Mouse (Mus musculus) C2C12 (cell line): ENCODE data around the gene Tctex1d4. TPM values are rescaled to one million over a fixed set of nuclear protein-coding genes. Genes with fewer than 3 reads are reported as not detected.

Source experiments
- H3K27me3 ChIP-seq: one replicate; pipeline ENCODE4 v1.6.1; 2011; ENCODE audit not compliant: control insufficient read depth, insufficient read depth, insufficient read length
- H3K36me3 ChIP-seq: one replicate; pipeline ENCODE4 v1.6.1; 2011; ENCODE audit not compliant: control insufficient read depth, insufficient read depth
- H3K4me3 ChIP-seq: one replicate; pipeline ENCODE4 v1.5.1; 2011; ENCODE audit warnings: mild to moderate bottlenecking, control low read depth; ENCODE audit not compliant: poor library complexity, insufficient read depth, severe bottlenecking
- H3K79me2 ChIP-seq: one replicate; pipeline ENCODE4 v1.6.1; 2011; ENCODE audit not compliant: control insufficient read depth, insufficient read depth
- H3K79me3 ChIP-seq: one replicate; pipeline ENCODE4 v1.6.1; 2011; ENCODE audit warnings: low read depth, control low read depth
- H3ac ChIP-seq: one replicate; pipeline ENCODE3; 2011; ENCODE audit warnings: low read depth; ENCODE audit not compliant: control insufficient read depth, insufficient read length
- CEBPB ChIP-seq: IDR thresholded peaks from one replicate; pipeline ENCODE4 v1.6.1; 2011; ENCODE audit warnings: low read depth, mild to moderate bottlenecking, control low read depth, moderate library complexity
- CTCF ChIP-seq: IDR thresholded peaks from one replicate; pipeline ENCODE4 v1.5.1; 2011; ENCODE audit not compliant: control insufficient read depth, insufficient read depth, insufficient read length
- FOSL1 ChIP-seq: IDR thresholded peaks from one replicate; pipeline ENCODE4 v1.8.0; 2011; ENCODE audit warnings: mild to moderate bottlenecking, low read length; ENCODE audit not compliant: poor library complexity, insufficient read depth, severe bottlenecking
- MAX ChIP-seq: IDR thresholded peaks from one replicate; pipeline ENCODE4 v1.6.1; 2011; ENCODE audit warnings: mild to moderate bottlenecking, control low read depth
- MYOD1 ChIP-seq: IDR thresholded peaks from one replicate; pipeline ENCODE4 v1.6.1; 2011; ENCODE audit warnings: low read depth; ENCODE audit not compliant: control insufficient read depth, insufficient read length
- MYOG ChIP-seq: IDR thresholded peaks from one replicate; pipeline ENCODE4 v1.6.1; 2011; ENCODE audit not compliant: control insufficient read depth, insufficient read length; ENCODE audit errors: extremely low read depth
- USF1 ChIP-seq: IDR thresholded peaks from one replicate; pipeline ENCODE4 v1.6.1; 2011; ENCODE audit warnings: low read depth, mild to moderate bottlenecking, control low read depth, moderate library complexity
- long read RNA-seq, 2 experiments: library from polyadenylated mRNA; unstranded; transcript quantifications; one replicate each; pipeline ENCODE4 v2.0.0; 2019 to 2020
- polyA plus RNA-seq: library from polyadenylated mRNA; unstranded; fragments of >200 nt; fragmentation: generic; extraction: Trizol; gene quantifications from one replicate; pipeline ENCODE4 v1.2.1, GENCODE M21; 2012; ENCODE audit warnings: missing spikeins

Gene Tctex1d4
- 0.12 TPM for polyA plus RNA-seq
- long read RNA-seq, experiment 1 = 0 reads
- long read RNA-seq, experiment 2 = 0 reads

GRCm38 (mm10) chr4:117126675-117127290 lies at the start of gene Tctex1d4:
Tctex1d4 (plus strand) TSS chr4:117126794.
- Histone ChIP-seq H3K27me3 (no peaks in the 10 kb centered on the region), H3K36me3 (peaks cover 44% of the 10 kb centered on the region), H3K4me3 (no peak within 1 kb of the TSS), H3ac (peak within 1 kb of the TSS; percentile 49), H3K79me3 (peaks cover 5% of the 10 kb centered on the region), H3K79me2 (peaks cover 24% of the 10 kb centered on the region)
- no peak for TF ChIP-seq MYOD1
- TF ChIP-seq CTCF = no peak
- TF ChIP-seq MAX = no peak
- no peak for TF ChIP-seq USF1
- TF ChIP-seq CEBPB = no peak
- no peak for TF ChIP-seq FOSL1
- TF ChIP-seq MYOG = no peak

GRCm38 (mm10) chr4:117087948-117088640 lies 38.5 kb upstream of the Tctex1d4 start:
- Histone ChIP-seq H3K27me3 (no peaks in the 10 kb centered on the region), H3ac (no peak overlapping the region), H3K79me3 (no peaks in the 10 kb centered on the region), H3K36me3 (peaks cover 22% of the 10 kb centered on the region), H3K4me3 (no peak overlapping the region), H3K79me2 (no peaks in the 10 kb centered on the region)
- TF ChIP-seq FOSL1 (no peak), MAX (no peak), MYOG (no peak), CTCF (no peak), USF1 (no peak), CEBPB (no peak), MYOD1 (no peak)

- H3K27me3 ChIP-seq = peaks cover under 1% of the 10 kb centered on the region
- H3K79me3 ChIP-seq = no peaks in the 10 kb centered on the region
- peaks cover 18% of the 10 kb centered on the region for H3K36me3 ChIP-seq
- no peak overlapping the region for H3K4me3 ChIP-seq
- TF ChIP-seq MYOD1 = no peak
- TF ChIP-seq CEBPB = no peak
- TF ChIP-seq MYOG = no peak
- TF ChIP-seq USF1 = no peak
- TF ChIP-seq FOSL1 = no peak
- TF ChIP-seq MAX = no peak
- no peak for TF ChIP-seq CTCF
- H3K79me2 ChIP-seq = no peaks in the 10 kb centered on the region
- no peak overlapping the region for H3ac ChIP-seq
Measured at GRCm38 (mm10) chr4:117090586-117090985, 36.0 kb upstream of the Tctex1d4 start.

GRCm38 (mm10) chr4:117094626-117095361 lies 31.8 kb upstream of the Tctex1d4 start:
- no peaks in the 10 kb centered on the region for H3K79me2 ChIP-seq
- no peak for TF ChIP-seq CTCF
- no peak for TF ChIP-seq FOSL1
- no peaks in the 10 kb centered on the region for H3K79me3 ChIP-seq
- no peak overlapping the region for H3K4me3 ChIP-seq
- peaks cover 13% of the 10 kb centered on the region for H3K27me3 ChIP-seq
- no peak overlapping the region for H3ac ChIP-seq
- H3K36me3 ChIP-seq = no peaks in the 10 kb centered on the region

DNA sequence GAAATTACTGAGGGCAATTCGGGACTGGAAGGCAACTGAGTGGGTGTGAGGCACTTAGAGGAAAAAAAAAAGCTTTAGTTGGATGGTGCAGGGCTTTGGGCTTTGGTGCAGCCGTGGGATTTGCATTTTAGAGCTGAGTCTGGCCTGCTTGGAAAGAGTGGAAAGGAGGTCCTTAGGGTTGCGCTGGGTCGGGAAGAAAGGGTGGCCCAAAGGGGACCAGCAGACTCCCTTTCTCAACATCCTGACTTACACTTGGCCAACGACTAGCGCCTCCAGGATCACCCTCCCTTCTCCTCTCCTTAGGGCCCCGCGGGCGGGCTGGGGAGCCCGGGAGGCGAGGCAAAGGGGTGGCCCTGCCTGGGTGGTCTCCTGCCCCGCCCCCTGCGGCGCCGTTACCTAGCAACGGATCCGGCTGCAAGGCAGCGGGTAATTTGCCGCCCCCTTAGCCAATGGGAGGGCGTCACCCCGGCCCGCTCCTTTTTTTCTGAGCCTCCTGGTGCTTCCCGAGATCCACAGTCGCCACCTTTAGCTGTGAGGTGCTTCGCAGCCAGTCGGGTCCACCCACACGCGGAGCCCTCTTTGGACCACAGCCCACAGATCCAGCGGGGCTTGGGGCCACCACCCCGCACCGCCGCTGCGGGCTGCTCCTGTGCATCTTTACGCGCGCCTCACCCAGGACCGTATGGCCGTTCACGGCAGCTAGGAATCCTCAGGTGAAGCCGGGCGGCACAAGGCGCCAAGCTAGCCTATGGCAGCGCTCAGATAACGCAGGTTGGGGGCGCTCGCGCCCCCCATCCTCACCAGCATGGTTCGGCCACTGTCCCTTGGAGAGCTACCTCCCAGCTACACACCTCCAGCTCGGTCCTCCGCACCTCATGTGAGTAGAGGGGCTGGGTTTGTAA lies 30.8 kb upstream of the Tctex1d4 start, which contains the start of gene Ptch2:
Gene Ptch2, plus strand, starts transcription at position 525 of the 902 bp plus-strand sequence.
- H3K36me3 ChIP-seq = no peaks in the 10 kb centered on the region
- TF ChIP-seq MYOD1 (no peak), CEBPB (no peak), MYOG (no peak), FOSL1 (no peak), MAX (no peak)
- no peaks in the 10 kb centered on the region for H3K79me2 ChIP-seq
- peak within 1 kb of the TSS; percentile 48 for H3ac ChIP-seq
- H3K79me3 ChIP-seq = no peaks in the 10 kb centered on the region
- H3K4me3 ChIP-seq = no peak within 1 kb of the TSS
- peaks cover 13% of the 10 kb centered on the region for H3K27me3 ChIP-seq
